ENCODE assay signal across 9 mouse cellular contexts in the genomic region with DNA sequence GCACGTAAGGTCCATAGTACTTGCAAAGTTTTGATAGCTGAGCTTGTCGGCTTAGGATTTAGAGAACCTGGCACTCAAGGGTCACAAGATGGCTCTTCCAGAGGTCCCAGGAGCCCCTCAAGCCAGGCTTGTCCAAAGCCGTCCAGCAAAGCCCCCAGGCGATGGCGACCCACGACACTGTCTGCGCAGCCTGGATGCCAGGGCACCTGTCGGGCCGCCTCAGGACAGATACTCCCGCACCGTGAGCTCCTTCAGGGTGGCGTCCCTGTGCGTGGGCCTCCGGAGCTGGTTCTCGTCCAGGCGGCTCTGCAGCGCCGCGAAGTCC. TPM values are rescaled to one million over a fixed set of nuclear protein-coding genes. Genes with fewer than 3 reads are reported as not detected.
DNase-seq lines count a peak whose midpoint lies in the region; ATAC-seq and TF ChIP-seq lines count a peak whose summit lies in the region.
"Had no signal": no experiment of that assay in that cellular context is flagged by ENCODE, and none has a peak within 500 bp of the region (broad histone marks: within the 10 kb centered on the region; RNA-seq: fewer than 3 reads in every experiment).

No protein-coding gene starts in this region.

- no peak overlapping the region for H3K27ac ChIP-seq in heart, embryonic 13.5 days (replicated peaks)
- H3K27ac ChIP-seq in ES-E14 (ENCODE audit: insufficient read depth, low read depth, low read length, poor library complexity, severe bottlenecking), result no peak overlapping the region
- H3K27ac ChIP-seq in hindbrain, embryonic 11.5 days (ENCODE audit: low read depth, low read length), result 0 out of 2 replicates have a peak overlapping the region, but pooled peaks have one; percentile 54
- no peak overlapping the region for H3K27ac ChIP-seq in midbrain, embryonic 11.5 days (ENCODE audit: low read depth, low read length)

- 10% methylated on average over 19 of the region's 19 CpGs for WGBS in heart, embryonic 13.5 days
- 10% methylated on average over 18 of the region's 19 CpGs for WGBS in hindbrain, embryonic 11.5 days
- WGBS in midbrain, embryonic 11.5 days, result 12% methylated on average over 19 of the region's 19 CpGs

- H3K4me1 ChIP-seq in heart, embryonic 13.5 days, result peaks cover 6% of the 10 kb centered on the region
- H3K4me1 ChIP-seq in ES-E14 (ENCODE audit: control insufficient read depth in 2 of 2, insufficient read depth in 2 of 2, low read length in 2 of 2, poor library complexity in 1 of 2), result peaks cover 0 to 2% of the 10 kb centered on the region in 2 experiments; a peak in 1 of 4 replicates
- H3K4me1 ChIP-seq in hindbrain, embryonic 11.5 days (replicated peaks; ENCODE audit: control insufficient read depth, insufficient read depth, low read length), result peaks cover 5% of the 10 kb centered on the region; the same call in 1 of the 2 replicates
- peaks cover 3% of the 10 kb centered on the region; the same call in 1 of the 2 replicates for H3K4me1 ChIP-seq in midbrain, embryonic 11.5 days (ENCODE audit: control insufficient read depth, insufficient read depth, low read length)

- H3K9me3 ChIP-seq in heart, embryonic 13.5 days, result no peaks in the 10 kb centered on the region
- H3K9me3 ChIP-seq in ES-E14 (ENCODE audit: control insufficient read depth, insufficient read depth, low read depth, low read length), result no peaks in the 10 kb centered on the region
- H3K9me3 ChIP-seq in hindbrain, embryonic 11.5 days (ENCODE audit: control insufficient read depth, low read length), result no peaks in the 10 kb centered on the region
- no peaks in the 10 kb centered on the region for H3K9me3 ChIP-seq in midbrain, embryonic 11.5 days (ENCODE audit: control insufficient read depth, low read length)

- H3K27me3 ChIP-seq in heart, embryonic 13.5 days (replicated peaks), result peaks cover 74% of the 10 kb centered on the region
- peaks cover 9% of the 10 kb centered on the region; the same call in 1 of the 2 replicates for H3K27me3 ChIP-seq in hindbrain, embryonic 11.5 days (ENCODE audit: control insufficient read depth, insufficient read depth, low read length)
- peaks cover 8% of the 10 kb centered on the region for H3K27me3 ChIP-seq in midbrain, embryonic 11.5 days (ENCODE audit: control insufficient read depth, insufficient read depth, low read length)

- peak overlapping the region; percentile 83 for H3K9ac ChIP-seq in heart, embryonic 13.5 days
- peak overlapping the region; percentile 28 for H3K9ac ChIP-seq in ES-E14 (ENCODE audit: insufficient read depth, low read depth, low read length, poor library complexity, severe bottlenecking)
- peak overlapping the region; percentile 79 for H3K9ac ChIP-seq in hindbrain, embryonic 11.5 days (ENCODE audit: low read depth, low read length)
- peak overlapping the region; percentile 80 for H3K9ac ChIP-seq in midbrain, embryonic 11.5 days (ENCODE audit: low read length)

- H3K4me2 ChIP-seq in heart, embryonic 13.5 days, result peak overlapping the region; percentile 91
- peak overlapping the region; percentile 95 for H3K4me2 ChIP-seq in hindbrain, embryonic 11.5 days (replicated peaks; ENCODE audit: low read depth, low read length)
- H3K4me2 ChIP-seq in midbrain, embryonic 11.5 days, result peak overlapping the region; percentile 93

- no peaks in the 10 kb centered on the region for H3K36me3 ChIP-seq in heart, embryonic 13.5 days
- H3K36me3 ChIP-seq in ES-E14 (ENCODE audit: control insufficient read depth, insufficient read depth, low read length, poor library complexity, severe bottlenecking), result no peaks in the 10 kb centered on the region
- no peaks in the 10 kb centered on the region for H3K36me3 ChIP-seq in hindbrain, embryonic 11.5 days (ENCODE audit: control insufficient read depth, insufficient read depth, low read length)
- H3K36me3 ChIP-seq in midbrain, embryonic 11.5 days (ENCODE audit: control insufficient read depth, insufficient read depth, low read length), result no peaks in the 10 kb centered on the region

- no peak for DNase-seq in heart, adult 8-10 months (ENCODE audit: low spot score)
- no peak for DNase-seq in ES-E14 (ENCODE audit: low read depth, low spot score)
- DNase-seq in hindbrain, embryonic 11.5 days (ENCODE audit: low spot score), result no peak
- no peak for DNase-seq in midbrain, embryonic 11.5 days (ENCODE audit: low spot score, missing footprints)
- DNase-seq in layer of hippocampus, adult 18-20 months (ENCODE audit: low spot score in 2 of 2), result no peak
- no peak for DNase-seq in gastrocnemius, postnatal 14 days
- DNase-seq: thymus, adult 2 months had no signal

- in situ Hi-C loops in ES-E14 (cut with MboI; ENCODE audit: low sequenced_read_pairs in 2 of 2, unreplicated experiment in 2 of 2), result loop anchor here in 1 of 2 experiments (10.0 kb wide), 1 partner anchor 352 kb away; the partner anchor contains the start of gene Adcy7

- ATAC-seq in heart, embryonic 13.5 days (ENCODE audit: extremely low read depth, insufficient number of reproducible peaks, low FRiP score, low TSS enrichment), result no peak
- peak; percentile 51; the same call in 1 of the 2 replicates for ATAC-seq in hindbrain, embryonic 11.5 days (ENCODE audit: low FRiP score)
- no peak for ATAC-seq in midbrain, embryonic 11.5 days (ENCODE audit: low FRiP score)
- ATAC-seq in granulocyte monocyte progenitor cell, adult 5-6 weeks (replicated peaks; ENCODE audit: poor library complexity, severe bottlenecking), result no peak

- H3K4me3 ChIP-seq in heart, embryonic 13.5 days, result peak overlapping the region; percentile 62
- peak overlapping the region; percentile 75 to 80 for H3K4me3 ChIP-seq in ES-E14 (ENCODE audit: insufficient read depth in 1 of 2, low read depth in 1 of 2, low read length in 2 of 2, poor library complexity in 1 of 2, severe bottlenecking in 1 of 2)
- H3K4me3 ChIP-seq in hindbrain, embryonic 11.5 days (ENCODE audit: low read depth, low read length), result peak overlapping the region; percentile 50
- peak overlapping the region; percentile 53 for H3K4me3 ChIP-seq in midbrain, embryonic 11.5 days (ENCODE audit: low read depth, low read length)

- intact Hi-C loops in gastrocnemius, postnatal 14 days (cut with DNase I; ENCODE audit: low total_unique reads), result loop anchor here (10.0 kb wide), 1 partner anchor 362 kb away; no protein-coding TSS in a partner anchor

TF ChIP-seq in ES-E14, 5 proteins besides CTCF, POLR2A, EP300 and RAD21:
- no peak for TF ChIP-seq ZC3H11A (IDR thresholded peaks at IDR 0.05; ENCODE audit: borderline replicate concordance, low read depth, low read length)
- TF ChIP-seq ZNF384 (IDR thresholded peaks at IDR 0.05; ENCODE audit: low read depth, low read length), result no peak
- no peak for TF ChIP-seq MAFK (IDR thresholded peaks at IDR 0.05; ENCODE audit: insufficient read depth, low read depth, low read length)
- TF ChIP-seq CHD2 (IDR thresholded peaks at IDR 0.05; ENCODE audit: low read depth, low read length), result no peak
- TF ChIP-seq HCFC1 (IDR thresholded peaks at IDR 0.05; ENCODE audit: borderline replicate concordance, insufficient read depth, low read length), result no peak
TF ChIP-seq in ES-E14: peak in this region for 0.

RNA-seq across cellular contexts. Expression of gene Snx20, which starts 9.0 kb away (rescaled TPM):
- 1.6 and 1.8 TPM in 2 replicates for polyA plus RNA-seq in heart, embryonic 13.5 days (2015; fragmentation: Nextera tagmentation; extraction: Ambion mirVana)
- total RNA-seq in heart, adult 8-10 months (2022), result 1 to 10 TPM in 1 of 4 experiments, under 1 TPM in 3; 0.63 to 1.6 (median 0.77) TPM
- 1.4 and 1.6 TPM in 2 replicates for total RNA-seq in ES-E14 (2012; rRNA removed)
- polyA plus RNA-seq in hindbrain, embryonic 11.5 days (2014; fragmentation: Nextera tagmentation; extraction: Ambion mirVana), result 1.4 and 2.1 TPM in 2 replicates
- polyA plus RNA-seq in midbrain, embryonic 11.5 days (2014; fragmentation: Nextera tagmentation; extraction: Ambion mirVana), result 0.74 and 1.4 TPM in 2 replicates
- 1 to 10 TPM; 1.8 to 2.0 TPM for total RNA-seq in layer of hippocampus, adult 18-20 months (2021)
- under 1 TPM; 0.23 to 0.40 TPM for total RNA-seq in gastrocnemius, postnatal 14 days (2021)
- 17.6 and 25.0 TPM in 2 replicates for total RNA-seq in granulocyte monocyte progenitor cell, adult 5-6 weeks (2014; fragmentation: Nextera tagmentation)
- 9.9 and 10.9 TPM in 2 replicates for total RNA-seq in granulocyte monocyte progenitor cell, adult 5-6 weeks (2017)

RNA-seq across cellular contexts. Expression of gene Nod2, which starts 20.2 kb away (rescaled TPM):
- polyA plus RNA-seq in heart, embryonic 13.5 days (2015; fragmentation: Nextera tagmentation; extraction: Ambion mirVana), result 0.05 and 0.08 TPM in 2 replicates
- total RNA-seq in heart, adult 8-10 months (2022), result 1 to 10 TPM in 1 of 4 experiments, under 1 TPM in 3; 0.56 to 1.3 (median 0.68) TPM
- 0.40 and 0.90 TPM in 2 replicates for total RNA-seq in ES-E14 (2012; rRNA removed)
- 0.13 and 0.14 TPM in 2 replicates for polyA plus RNA-seq in hindbrain, embryonic 11.5 days (2014; fragmentation: Nextera tagmentation; extraction: Ambion mirVana)
- 0.04 and 0.14 TPM in 2 replicates for polyA plus RNA-seq in midbrain, embryonic 11.5 days (2014; fragmentation: Nextera tagmentation; extraction: Ambion mirVana)
- under 1 TPM; 0.37 to 0.51 TPM for total RNA-seq in layer of hippocampus, adult 18-20 months (2021)
- under 1 TPM; 0.66 to 0.73 TPM for total RNA-seq in gastrocnemius, postnatal 14 days (2021)
- total RNA-seq in granulocyte monocyte progenitor cell, adult 5-6 weeks (2014; fragmentation: Nextera tagmentation), result 0.26 TPM in 1 of 2 replicates, not detected in the other
- total RNA-seq in granulocyte monocyte progenitor cell, adult 5-6 weeks (2017), result 0.47 and 1.1 TPM in 2 replicates

Comparison
In these comparisons a context has a peak if more than half of its experiments do, and no peak if none do; other contexts are left out.
1. H3K9ac ChIP-seq: peak in every context shown above with its lines; median percentile 83 in heart, embryonic 13.5 days; 80 in midbrain, embryonic 11.5 days; 79 in hindbrain, embryonic 11.5 days; 28 in ES-E14.